Mouse (Mus musculus) CD4-positive naive resting alpha-beta T cell, adult 76 days (primary cell): ENCODE results near the gene Doc2g. TPM values are rescaled to one million over a fixed set of nuclear protein-coding genes. Genes with fewer than 3 reads are reported as not detected.

Experiments
- total RNA-seq: library from RNA; stranded (reverse); gene quantifications from one replicate; pipeline ENCODE4 v1.2.4, GENCODE M21; 2023

Doc2g gene
- 2.9 TPM for total RNA-seq

DNA sequence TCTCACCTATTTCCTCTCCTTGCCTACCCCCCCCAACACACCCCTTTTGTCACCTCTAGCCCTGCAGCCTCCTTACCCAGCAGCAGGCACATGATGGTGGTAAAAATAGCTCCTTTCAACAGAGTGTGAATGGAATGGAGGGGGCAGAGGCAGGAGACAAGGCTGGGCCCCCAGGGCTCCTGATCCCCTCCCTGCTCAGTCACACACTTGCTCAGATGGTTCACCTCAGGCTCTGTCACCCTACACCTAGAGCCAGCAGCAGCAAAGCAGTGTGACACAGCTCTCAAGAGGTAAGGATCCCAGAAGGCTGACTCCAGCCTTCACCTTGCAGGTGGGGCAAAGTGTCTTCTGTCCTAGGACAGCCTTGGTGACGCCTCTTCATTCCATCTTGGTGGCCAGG lies at the start of gene Doc2g:
Doc2g (plus strand) TSS at position 202 of the 400 bp plus-strand sequence.

DNA sequence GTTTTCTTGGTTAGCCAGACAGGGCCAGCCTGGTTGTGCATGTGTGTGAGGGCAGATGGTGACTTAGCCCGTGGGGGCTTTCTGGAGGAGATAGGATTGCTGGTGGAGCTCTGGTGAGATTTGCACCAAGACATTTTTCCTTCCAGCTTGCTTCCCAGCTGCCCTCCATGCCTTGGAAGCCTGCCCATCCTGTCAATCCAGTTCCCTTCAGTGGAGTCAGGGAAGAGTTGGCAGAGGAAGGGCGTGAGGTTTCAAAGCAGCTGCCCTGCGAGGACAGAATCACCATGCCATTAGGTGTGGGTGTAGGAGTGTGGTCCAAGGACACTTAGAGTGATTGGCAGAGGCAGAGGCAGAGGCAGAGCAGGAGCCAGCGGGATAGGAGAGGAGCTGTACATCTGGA lies 44.6 kb upstream of the Doc2g start, which contains the start of gene Aldh3b3:
Aldh3b3 (plus strand) TSS at position 176 of the 400 bp plus-strand sequence.

DNA sequence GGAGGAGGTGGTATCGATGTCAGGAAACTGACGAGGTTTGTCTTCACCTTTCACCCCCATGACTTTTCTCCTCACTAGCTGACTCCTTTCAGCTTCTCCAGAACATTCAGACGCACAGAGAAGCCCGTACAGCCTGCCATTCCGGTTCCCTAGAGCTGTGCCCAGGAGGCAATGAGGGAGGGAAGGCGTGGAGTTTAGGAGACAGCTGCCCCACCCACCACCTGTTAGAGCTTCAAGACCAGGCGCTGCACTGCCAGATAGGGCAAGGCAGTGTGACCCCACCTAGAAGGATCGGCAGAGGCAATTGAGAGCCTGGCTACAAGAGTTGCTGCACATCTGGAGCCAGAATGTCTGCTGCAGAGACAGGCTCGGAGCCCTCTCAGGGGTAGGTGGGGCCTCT lies 30.9 kb upstream of the Doc2g start, which contains the start of gene Aldh3b2:
Aldh3b2 (plus strand) TSS at position 100 of the 400 bp plus-strand sequence.

DNA sequence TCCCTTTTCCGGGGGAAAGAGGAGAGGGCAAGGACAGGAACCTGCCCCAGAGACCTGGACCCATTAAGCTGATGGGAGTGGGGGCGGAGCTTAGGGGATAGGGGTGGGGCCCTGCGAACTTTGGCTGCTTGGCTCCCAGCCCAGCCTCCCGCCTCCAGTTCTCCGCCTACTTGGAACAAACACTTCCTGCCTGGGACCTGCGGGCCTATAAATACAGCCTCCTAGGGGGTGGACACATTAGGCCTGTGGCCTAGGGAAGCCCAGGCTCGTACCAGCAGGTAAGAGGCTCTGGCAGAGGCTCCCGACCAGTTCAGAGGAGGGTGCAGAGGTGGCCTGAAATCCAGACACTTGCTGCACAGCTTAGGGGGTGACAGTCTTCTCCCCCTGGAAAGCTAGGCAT lies 16.8 kb upstream of the Doc2g start, which contains the start of gene Acy3:
Acy3 (plus strand) TSS at position 237 of the 400 bp plus-strand sequence.

DNA sequence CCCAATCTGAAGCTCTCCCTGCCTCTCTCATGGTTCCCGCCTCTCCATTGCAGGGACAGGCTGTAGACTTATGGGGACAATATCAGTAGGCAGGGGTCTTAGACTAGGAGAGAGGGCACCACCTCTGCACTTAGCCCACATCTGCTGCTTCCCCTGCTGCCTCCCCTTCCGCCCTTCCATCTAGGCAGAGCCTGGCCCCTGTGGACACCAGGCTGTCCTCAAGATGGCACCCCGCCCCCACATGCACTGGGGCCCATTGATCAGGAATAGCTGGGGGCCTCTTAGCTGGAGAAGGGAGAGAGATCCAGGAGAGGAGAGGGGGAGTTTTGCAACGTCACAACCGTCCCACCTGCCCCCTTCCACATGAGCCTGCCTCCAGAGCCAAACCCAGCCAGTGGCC lies 10.7 kb upstream of the Doc2g start, which contains the start of gene Tbx10:
Tbx10 (plus strand) TSS at position 337 of the 400 bp plus-strand sequence.

DNA sequence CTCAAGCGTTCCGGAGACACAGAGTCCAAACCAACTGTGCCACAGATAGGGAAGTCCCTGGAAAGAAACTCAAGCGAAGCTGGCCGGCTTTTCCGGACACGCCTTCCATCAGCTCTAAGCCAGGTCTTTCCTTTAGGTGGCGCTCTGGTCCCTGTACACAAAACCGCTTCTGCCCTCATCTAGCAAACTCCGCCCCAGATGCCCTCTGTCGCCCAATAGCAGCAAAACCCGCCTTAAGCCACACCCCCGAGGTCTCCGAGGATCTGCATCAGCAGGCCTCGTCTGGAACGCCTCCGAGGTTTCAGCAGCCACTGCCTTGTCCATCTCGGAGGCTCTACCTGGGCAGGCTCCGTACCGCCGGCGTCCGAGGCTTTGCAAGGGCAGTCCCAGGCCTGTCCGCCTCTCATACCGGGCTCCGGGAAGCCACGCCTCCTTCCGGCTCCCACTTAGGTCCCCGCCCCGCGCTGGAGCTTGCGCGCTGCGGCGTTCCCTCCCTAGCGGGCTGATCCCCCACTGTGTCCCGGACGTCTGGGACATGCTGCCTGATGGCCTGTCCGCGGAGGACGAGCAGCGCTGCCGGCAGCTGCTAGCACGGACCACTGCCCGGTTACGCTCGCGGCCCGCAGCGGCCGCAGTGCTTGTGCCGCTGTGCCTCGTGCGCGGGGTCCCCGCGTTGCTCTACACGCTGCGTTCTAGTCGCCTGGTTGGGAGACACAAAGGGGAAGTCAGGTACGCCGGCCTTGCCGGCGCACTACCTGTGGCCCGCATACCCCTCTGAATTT lies 2.8 kb upstream of the Doc2g start, which contains the start of the genes Nudt8 and Gm49405:
Nudt8 (plus strand) TSS at position 462 of the 782 bp plus-strand sequence.
Gm49405 (plus strand) TSS at position 508 of the 782 bp plus-strand sequence.

DNA sequence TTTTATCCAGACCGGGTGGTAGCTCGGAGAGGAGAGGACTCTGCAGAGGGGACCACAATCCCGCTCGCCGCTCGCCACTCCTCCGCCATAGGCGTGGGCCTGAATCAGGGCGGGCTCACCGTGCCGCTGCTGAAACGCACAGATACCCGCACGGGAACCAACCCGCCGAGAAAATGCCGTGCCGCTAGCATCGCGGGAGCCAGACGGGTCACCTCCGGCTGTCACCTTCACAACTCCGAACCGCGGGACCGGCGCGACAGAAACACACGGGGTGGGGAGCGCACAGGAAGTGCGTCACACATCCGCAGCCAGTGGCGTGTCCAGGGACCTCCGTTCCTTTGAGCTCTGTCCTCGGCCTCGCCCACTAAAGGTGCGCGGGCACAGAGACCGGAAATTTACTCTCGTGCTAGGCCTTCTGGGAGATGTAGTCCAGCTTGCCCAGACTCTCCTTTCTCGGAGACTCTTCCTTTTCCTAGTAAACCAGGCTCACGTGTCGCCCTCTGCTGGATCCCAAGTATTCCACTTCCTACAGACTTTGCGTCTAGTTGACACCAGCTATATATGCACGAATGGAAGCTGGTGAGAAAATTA lies 9.4 kb downstream of the Doc2g start, which contains the start of gene Ndufv1:
Ndufv1 (minus strand) TSS at position 375 of the 591 bp plus-strand sequence.

DNA sequence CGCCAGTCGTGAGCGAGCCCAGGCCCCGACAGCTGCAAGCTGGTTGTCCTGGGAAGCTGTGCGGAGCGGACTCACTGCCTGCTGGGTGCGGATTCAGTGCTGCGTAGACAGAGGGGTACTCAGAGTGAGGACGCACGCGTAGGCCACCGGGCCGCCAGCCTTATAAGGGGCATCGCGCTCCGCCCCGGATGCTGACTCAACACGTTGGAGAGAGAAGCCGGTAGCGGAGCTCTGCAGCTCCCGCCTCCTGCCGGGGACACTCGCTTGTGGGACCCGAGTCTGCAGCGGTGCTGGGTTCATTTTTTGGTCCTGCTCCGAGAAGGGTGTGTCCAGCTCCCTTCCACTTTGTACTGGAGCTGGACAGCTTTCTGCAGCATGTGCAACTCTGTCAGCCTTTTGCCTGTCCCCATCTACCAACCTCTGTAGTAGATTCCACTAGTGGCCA lies 34.7 kb downstream of the Doc2g start, which contains the start of gene Gstp1:
Gstp1 (minus strand) TSS at position 198 of the 445 bp plus-strand sequence.

DNA sequence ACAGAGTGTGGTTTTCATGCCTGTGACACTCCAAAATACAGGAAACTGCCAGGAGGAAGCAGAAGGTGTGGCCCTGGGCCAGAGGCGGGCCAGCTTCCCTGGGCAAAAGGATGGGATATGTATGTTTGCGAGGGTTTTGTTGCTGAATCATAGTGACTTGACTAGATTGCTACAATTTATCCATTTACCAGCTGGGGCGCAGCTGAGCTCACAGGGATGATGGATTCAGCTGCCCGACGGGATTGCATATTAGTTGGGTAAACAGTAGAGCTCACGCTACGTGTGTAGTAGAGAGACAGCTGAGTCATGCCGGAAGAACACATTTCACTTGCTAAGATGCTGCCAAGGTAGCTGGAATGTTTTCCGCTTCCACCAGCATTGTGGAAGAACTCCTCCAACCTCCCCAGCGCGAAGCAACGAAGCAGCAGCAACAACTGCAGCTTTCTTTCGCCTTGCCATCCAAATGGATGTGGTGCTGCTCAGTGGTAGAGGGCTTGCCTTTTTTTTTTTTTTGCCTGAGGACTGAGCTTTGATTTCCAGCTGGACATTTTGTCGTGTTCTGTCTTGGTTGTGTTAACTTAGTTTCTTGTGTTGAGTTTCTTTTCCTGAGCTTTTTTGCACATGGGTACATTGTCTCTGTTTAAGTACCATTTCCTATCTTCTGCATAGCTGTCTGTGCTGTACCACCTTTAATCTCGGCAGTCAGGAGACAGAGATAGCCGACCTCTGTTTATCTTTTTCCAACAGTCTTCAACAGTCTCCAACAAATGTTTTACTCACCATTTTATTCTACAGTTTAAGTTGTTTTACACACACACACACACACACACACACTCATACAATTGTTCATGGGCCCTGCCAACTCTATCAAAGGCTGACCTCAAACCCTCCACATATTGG lies 43.1 kb downstream of the Doc2g start, which contains the start of gene Gstp2:
Gstp2 (minus strand) TSS at position 58 of the 900 bp plus-strand sequence.

Other genes with a start within 250 kb of the Doc2g start
- 201 TPM for gene Kmt5b, start 235.9 kb upstream of the Doc2g start, total RNA-seq
- gene Chka, start 151.5 kb upstream of the Doc2g start, total RNA-seq, result 77.8 TPM
- 61.0 TPM for gene Tcirg1, start 96.2 kb upstream of the Doc2g start, total RNA-seq
- 47.0 TPM for gene Ndufs8, start 90.5 kb upstream of the Doc2g start, total RNA-seq
- 1.7 TPM for gene Aldh3b1, start 73.5 kb upstream of the Doc2g start, total RNA-seq
- gene Unc93b1, start 68.1 kb upstream of the Doc2g start, total RNA-seq, result 46.4 TPM
- gene Aldh3b3, start 44.7 kb upstream of the Doc2g start, total RNA-seq, result not detected
- not detected for gene Aldh3b2, start 31.0 kb upstream of the Doc2g start, total RNA-seq
- not detected for gene Acy3, start 16.7 kb upstream of the Doc2g start, total RNA-seq
- gene Tbx10, start 10.6 kb upstream of the Doc2g start, total RNA-seq, result not detected
- 7.4 TPM for gene Nudt8, start 2.7 kb upstream of the Doc2g start, total RNA-seq
- gene Gm49405, start 2.7 kb upstream of the Doc2g start, total RNA-seq, result 2.3 TPM
- 84.9 TPM for gene Ndufv1, start 9.5 kb downstream of the Doc2g start, total RNA-seq
- 182 TPM for gene Gstp1, start 34.7 kb downstream of the Doc2g start, total RNA-seq
- gene Gstp2, start 42.7 kb downstream of the Doc2g start, total RNA-seq, result 20.7 TPM
- 39.0 TPM for gene Gstp3, start 56.3 kb downstream of the Doc2g start, total RNA-seq
- not detected for gene Cabp2, start 78.3 kb downstream of the Doc2g start, total RNA-seq
- gene Cdk2ap2, start 93.9 kb downstream of the Doc2g start, total RNA-seq, result 152 TPM
- gene Pitpnm1, start 96.7 kb downstream of the Doc2g start, total RNA-seq, result 266 TPM
- gene Aip, start 122.5 kb downstream of the Doc2g start, total RNA-seq, result 149 TPM
- gene Gpr152, start 136.5 kb downstream of the Doc2g start, total RNA-seq, result 0.26 TPM
- gene Cabp4, start 140.7 kb downstream of the Doc2g start, total RNA-seq, result 0.18 TPM
- 121 TPM for gene Coro1b, start 145.3 kb downstream of the Doc2g start, total RNA-seq
- 209 TPM for gene Ptprcap, start 150.3 kb downstream of the Doc2g start, total RNA-seq
- gene Rps6kb2, start 160.0 kb downstream of the Doc2g start, total RNA-seq, result 41.0 TPM
- 75.2 TPM for gene Carns1, start 172.2 kb downstream of the Doc2g start, total RNA-seq
- 228 TPM for gene Tbc1d10c, start 188.0 kb downstream of the Doc2g start, total RNA-seq
- 315 TPM for gene Ppp1ca, start 188.8 kb downstream of the Doc2g start, total RNA-seq
- gene Rad9a, start 198.3 kb downstream of the Doc2g start, total RNA-seq, result 28.3 TPM
- 107 TPM for gene Clcf1, start 210.9 kb downstream of the Doc2g start, total RNA-seq
- gene AC109138.7, start 211.0 kb downstream of the Doc2g start, total RNA-seq, result not detected
- 56.2 TPM for gene Pold4, start 228.6 kb downstream of the Doc2g start, total RNA-seq